Mouse (Mus musculus): Measurements from ENCODE around the gene Fstl4. TPM values are rescaled to one million over a fixed set of nuclear protein-coding genes. Genes with fewer than 3 reads are reported as not detected.

Fstl4 gene
- polyA plus RNA-seq, 1 experiment from 2014 or later, result 1.5 TPM

GRCm38 (mm10) chr11:52775291-52775690 is 10.9 kb downstream of the Fstl4 start:
- Histone ChIP-seq H3K4me2 (no peak overlapping the region), H3K9ac (no peak overlapping the region), H3K9me3 (replicated peaks) (no peaks in the 10 kb centered on the region), H3K27ac (no peak overlapping the region), H3K36me3 (no peaks in the 10 kb centered on the region), H3K4me3 (replicated peaks) (no peak overlapping the region), H3K27me3 (peaks cover 6% of the 10 kb centered on the region; the same call in 1 of the 2 replicates), H3K4me1 (peaks cover 5% of the 10 kb centered on the region; the same call in 1 of the 2 replicates)
- WGBS, result 80% methylated on average over 3 of the region's 3 CpGs
- no peak for ATAC-seq (replicated peaks; ENCODE audit: low FRiP score)

- Histone ChIP-seq H3K27me3 (no peaks in the 10 kb centered on the region), H3K36me3 (no peaks in the 10 kb centered on the region), H3K4me3 (replicated peaks) (no peak overlapping the region), H3K9me3 (replicated peaks) (no peaks in the 10 kb centered on the region), H3K9ac (no peak overlapping the region), H3K4me2 (no peak overlapping the region), H3K27ac (no peak overlapping the region), H3K4me1 (0 out of 2 replicates have a peak, but pooled peaks cover 10% of the 10 kb centered on the region)
- 54% methylated on average over 5 of the region's 5 CpGs for WGBS
- no peak for ATAC-seq (replicated peaks; ENCODE audit: low FRiP score)
Measured at GRCm38 (mm10) chr11:52782426-52782825, 18.0 kb downstream of the Fstl4 start.

GRCm38 (mm10) chr11:52794331-52794730 is 29.9 kb downstream of the Fstl4 start:
- Histone ChIP-seq H3K9me3 (replicated peaks) (no peaks in the 10 kb centered on the region), H3K4me1 (no peaks in the 10 kb centered on the region), H3K4me3 (replicated peaks) (no peak overlapping the region), H3K36me3 (no peaks in the 10 kb centered on the region), H3K27ac (no peak overlapping the region), H3K4me2 (no peak overlapping the region), H3K27me3 (no peaks in the 10 kb centered on the region; the same call in none of the 2 replicates), H3K9ac (no peak overlapping the region)
- ATAC-seq (replicated peaks; ENCODE audit: low FRiP score), result no peak
- 81% methylated on average over 5 of the region's 5 CpGs for WGBS

- Histone ChIP-seq H3K9ac (no peak overlapping the region), H3K27me3 (no peaks in the 10 kb centered on the region), H3K36me3 (no peaks in the 10 kb centered on the region), H3K4me2 (no peak overlapping the region), H3K27ac (no peak overlapping the region), H3K4me3 (replicated peaks) (no peak overlapping the region), H3K9me3 (replicated peaks) (no peaks in the 10 kb centered on the region), H3K4me1 (no peaks in the 10 kb centered on the region)
- no peak for ATAC-seq (replicated peaks; ENCODE audit: low FRiP score)
- WGBS, result 86% methylated on average over 2 of the region's 2 CpGs
Measured at GRCm38 (mm10) chr11:52809542-52809941, 45.1 kb downstream of the Fstl4 start.

DNA sequence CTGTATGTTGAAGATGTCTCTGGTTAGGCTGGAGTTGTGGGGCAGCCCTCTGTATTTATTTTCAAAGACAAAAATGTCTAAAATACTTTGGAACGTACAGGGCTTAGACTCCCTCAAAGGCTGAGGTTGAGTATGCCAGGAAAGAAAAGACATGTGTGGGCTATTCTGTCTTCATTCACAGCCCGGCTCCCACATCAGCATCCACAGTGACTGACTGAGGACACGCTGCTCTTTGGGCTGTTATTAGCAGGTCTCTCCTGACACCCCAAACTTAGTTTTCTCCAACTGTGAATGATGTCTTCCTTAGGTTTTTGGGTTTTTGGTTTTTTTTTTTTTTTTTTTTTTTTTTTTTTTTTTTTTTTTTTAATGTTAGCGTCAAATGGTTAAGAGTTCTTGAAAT is 51.6 kb downstream of the Fstl4 start:
- WGBS, result 88% methylated on average over 4 of the region's 4 CpGs
- H3K9me3 ChIP-seq (replicated peaks), result no peaks in the 10 kb centered on the region
- no peaks in the 10 kb centered on the region for H3K4me1 ChIP-seq
- H3K4me2 ChIP-seq, result no peak overlapping the region
- H3K36me3 ChIP-seq, result no peaks in the 10 kb centered on the region
- no peak overlapping the region for H3K27ac ChIP-seq
- no peak overlapping the region for H3K4me3 ChIP-seq (replicated peaks)
- no peaks in the 10 kb centered on the region for H3K27me3 ChIP-seq
- no peak overlapping the region for H3K9ac ChIP-seq
- no peak for ATAC-seq (replicated peaks; ENCODE audit: low FRiP score)

DNA sequence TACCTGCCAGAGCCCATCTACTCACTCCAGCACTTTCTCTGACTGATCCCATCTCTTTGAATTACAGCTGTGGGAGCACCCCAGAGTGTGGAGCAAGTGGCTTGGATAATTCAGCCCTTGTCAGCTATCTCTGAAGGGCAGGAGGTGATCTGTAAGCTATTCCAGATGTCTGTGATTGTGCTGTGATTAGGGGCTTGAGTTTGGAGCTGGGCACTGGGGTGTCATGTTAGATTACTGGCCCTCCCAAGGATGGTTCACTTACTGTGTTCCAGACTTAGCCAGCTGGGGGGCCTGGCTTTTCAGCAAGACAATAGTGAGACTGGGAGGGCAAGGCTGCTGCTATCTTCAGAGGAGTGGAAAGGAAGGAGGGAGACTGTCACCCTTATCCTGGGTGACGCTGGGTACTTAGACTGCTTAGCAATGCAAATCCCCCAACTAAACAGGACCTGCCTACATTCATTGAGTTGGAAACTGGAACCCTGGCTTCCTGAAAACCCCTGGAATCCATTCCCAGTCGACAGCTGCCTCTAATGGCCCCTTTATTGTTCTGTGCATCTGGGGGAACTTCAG is 56.0 kb downstream of the Fstl4 start:
- ATAC-seq (replicated peaks; ENCODE audit: low FRiP score), result no peak
- 15% methylated on average over 2 of the region's 2 CpGs for WGBS
- Histone ChIP-seq H3K4me2 (no peak overlapping the region), H3K4me1 (no peaks in the 10 kb centered on the region), H3K9me3 (replicated peaks) (no peaks in the 10 kb centered on the region), H3K9ac (no peak overlapping the region), H3K36me3 (no peaks in the 10 kb centered on the region), H3K4me3 (replicated peaks) (no peak overlapping the region), H3K27ac (no peak overlapping the region), H3K27me3 (no peaks in the 10 kb centered on the region)

- no peak overlapping the region for H3K9ac ChIP-seq
- WGBS, result 68% methylated on average over 2 of the region's 2 CpGs
- no peaks in the 10 kb centered on the region for H3K36me3 ChIP-seq
- no peaks in the 10 kb centered on the region for H3K27me3 ChIP-seq
- H3K9me3 ChIP-seq (replicated peaks), result no peaks in the 10 kb centered on the region
- no peak for ATAC-seq (replicated peaks; ENCODE audit: low FRiP score)
- no peak overlapping the region for H3K4me2 ChIP-seq
- no peak overlapping the region for H3K27ac ChIP-seq
- no peaks in the 10 kb centered on the region for H3K4me1 ChIP-seq
- H3K4me3 ChIP-seq (replicated peaks), result no peak overlapping the region
Measured at GRCm38 (mm10) chr11:52826591-52826990, 62.2 kb downstream of the Fstl4 start.

GRCm38 (mm10) chr11:52831631-52832310 is 67.3 kb downstream of the Fstl4 start:
- WGBS, result 80% methylated on average over 12 of the region's 12 CpGs
- H3K4me1 ChIP-seq, result no peaks in the 10 kb centered on the region
- ATAC-seq (replicated peaks; ENCODE audit: low FRiP score), result no peak
- H3K36me3 ChIP-seq, result no peaks in the 10 kb centered on the region
- H3K9me3 ChIP-seq (replicated peaks), result no peaks in the 10 kb centered on the region
- no peak overlapping the region for H3K4me3 ChIP-seq (replicated peaks)
- H3K9ac ChIP-seq, result no peak overlapping the region
- H3K27ac ChIP-seq, result no peak overlapping the region
- no peak overlapping the region for H3K4me2 ChIP-seq
- no peaks in the 10 kb centered on the region for H3K27me3 ChIP-seq

GRCm38 (mm10) chr11:52832311-52832675 is 67.9 kb downstream of the Fstl4 start:
- Histone ChIP-seq H3K9ac (no peak overlapping the region), H3K9me3 (replicated peaks) (no peaks in the 10 kb centered on the region), H3K27me3 (no peaks in the 10 kb centered on the region), H3K4me3 (replicated peaks) (no peak overlapping the region), H3K4me2 (no peak overlapping the region), H3K4me1 (no peaks in the 10 kb centered on the region), H3K27ac (no peak overlapping the region), H3K36me3 (no peaks in the 10 kb centered on the region)
- WGBS, result 93% methylated on average over 1 of the region's 1 CpGs
- no peak for ATAC-seq (replicated peaks; ENCODE audit: low FRiP score)

DNA sequence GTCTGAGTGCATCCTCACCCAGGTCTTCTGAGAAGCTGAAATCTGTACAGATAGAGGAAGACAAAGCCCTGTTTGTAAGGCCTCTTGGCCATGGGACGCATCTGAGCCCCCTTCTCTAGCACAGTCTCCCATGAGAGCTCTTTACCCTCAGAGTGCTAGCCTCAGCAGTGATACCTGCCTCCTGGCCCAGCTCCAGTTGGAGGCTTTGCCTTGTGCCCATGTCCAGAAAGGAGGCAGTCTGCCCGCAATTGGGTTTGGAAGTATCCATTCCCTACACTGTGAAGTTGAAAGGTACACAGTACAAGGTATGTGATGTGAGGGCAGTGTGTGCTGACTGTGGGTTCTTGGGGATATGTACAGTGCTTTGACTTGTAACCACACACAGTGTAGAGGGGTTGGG is 84.3 kb downstream of the Fstl4 start:
- H3K9ac ChIP-seq, result no peak overlapping the region
- ATAC-seq (replicated peaks; ENCODE audit: low FRiP score), result no peak
- H3K4me2 ChIP-seq, result no peak overlapping the region
- no peak overlapping the region for H3K27ac ChIP-seq
- no peaks in the 10 kb centered on the region for H3K36me3 ChIP-seq
- H3K4me1 ChIP-seq, result no peaks in the 10 kb centered on the region
- WGBS, result 85% methylated on average over 2 of the region's 2 CpGs
- H3K4me3 ChIP-seq (replicated peaks), result no peak overlapping the region
- H3K27me3 ChIP-seq, result no peaks in the 10 kb centered on the region
- no peaks in the 10 kb centered on the region for H3K9me3 ChIP-seq (replicated peaks)

- no peaks in the 10 kb centered on the region for H3K9me3 ChIP-seq (replicated peaks)
- no peak overlapping the region for H3K27ac ChIP-seq
- H3K4me2 ChIP-seq, result no peak overlapping the region
- WGBS, result 77% methylated on average over 3 of the region's 3 CpGs
- ATAC-seq (replicated peaks; ENCODE audit: low FRiP score), result no peak
- H3K4me1 ChIP-seq, result no peaks in the 10 kb centered on the region
- no peaks in the 10 kb centered on the region for H3K27me3 ChIP-seq
- H3K9ac ChIP-seq, result no peak overlapping the region
- H3K36me3 ChIP-seq, result no peaks in the 10 kb centered on the region
- no peak overlapping the region for H3K4me3 ChIP-seq (replicated peaks)
Measured at GRCm38 (mm10) chr11:52850071-52850470, 85.6 kb downstream of the Fstl4 start.

DNA sequence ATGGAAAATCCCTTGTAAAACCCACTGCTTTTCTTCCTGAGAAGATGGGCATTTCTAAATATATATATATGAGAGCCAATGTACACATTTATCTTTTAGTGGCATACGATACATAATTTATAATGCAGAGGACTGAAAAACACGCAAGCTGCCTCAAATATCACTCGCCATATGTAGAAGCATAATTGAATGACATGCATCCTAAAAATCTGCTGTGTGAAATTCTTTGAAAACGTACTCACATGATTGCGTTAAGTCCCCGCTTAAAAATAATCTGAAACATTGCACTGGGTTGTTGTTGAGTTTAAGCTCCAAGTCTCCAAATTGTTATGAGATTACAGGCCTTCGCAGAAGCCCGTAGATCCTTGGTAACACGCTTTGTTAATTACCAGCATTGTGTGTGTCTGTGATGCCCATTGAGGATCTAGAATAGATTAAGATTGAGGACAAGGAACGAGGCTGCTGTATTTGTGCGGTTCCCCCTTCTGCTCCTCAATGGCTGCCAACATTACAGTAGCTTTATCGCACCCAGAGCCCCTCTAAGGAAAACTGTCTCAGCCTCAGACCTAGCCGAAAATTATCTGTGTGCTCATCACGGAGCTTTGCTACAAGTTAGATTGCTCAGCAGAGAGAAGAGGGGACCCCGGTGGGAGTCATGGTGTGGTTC is 108.5 kb downstream of the Fstl4 start:
- Histone ChIP-seq H3K9ac (no peak overlapping the region), H3K4me2 (no peak overlapping the region), H3K27me3 (no peaks in the 10 kb centered on the region), H3K4me3 (replicated peaks) (no peak overlapping the region), H3K27ac (no peak overlapping the region), H3K9me3 (replicated peaks) (no peaks in the 10 kb centered on the region), H3K36me3 (no peaks in the 10 kb centered on the region), H3K4me1 (no peaks in the 10 kb centered on the region)
- WGBS, result 93% methylated on average over 15 of the region's 15 CpGs
- ATAC-seq (replicated peaks; ENCODE audit: low FRiP score), result no peak

All from kidney, embryonic 15.5 days (tissue).